Mouse (Mus musculus) intestine, embryonic 14.5 days (tissue): Measurements from ENCODE around the gene 4930412O13Rik. TPM values are rescaled to one million over a fixed set of nuclear protein-coding genes. Genes with fewer than 3 reads are reported as not detected.

Experiments
- ATAC-seq: fragments of 200-750 bp; cut with Nextera tagmentation; replicated peaks from 2 replicates; pipeline ENCODE4 v1.8.0; 2017; ENCODE audit warnings: low read depth, moderate number of reproducible peaks, moderate TSS enrichment, moderate library complexity; ENCODE audit not compliant: low FRiP score, low TSS enrichment
- DNase-seq: peaks from one replicate; pipeline ENCODE4 v3.0.0-alpha.2; 2018; ENCODE audit warnings: low spot score
- H3K27ac ChIP-seq: fragments of 300-500 bp; sonication (generic); 2 replicates; pipeline ENCODE4 v1.5.1; 2014; ENCODE audit warnings: low read depth, mild to moderate bottlenecking, control low read depth
- H3K27me3 ChIP-seq: fragments of 300-500 bp; sonication (generic); replicated peaks from 2 replicates; pipeline ENCODE4 v1.6.1; 2014; ENCODE audit warnings: low read length, control low read depth; ENCODE audit not compliant: control insufficient read depth, insufficient read depth
- H3K36me3 ChIP-seq: fragments of 300-500 bp; sonication (generic); 2 replicates; pipeline ENCODE4 v1.6.1; 2014; ENCODE audit warnings: low read length, control low read depth; ENCODE audit not compliant: control insufficient read depth, insufficient read depth
- H3K4me1 ChIP-seq: fragments of 300-500 bp; sonication (generic); replicated peaks from 2 replicates; pipeline ENCODE4 v1.6.1; 2014; ENCODE audit warnings: low read length, control low read depth, mixed read lengths; ENCODE audit not compliant: control insufficient read depth, insufficient read depth
- H3K4me2 ChIP-seq: fragments of 300-500 bp; sonication (generic); 2 replicates; pipeline ENCODE4 v1.6.1; 2014; ENCODE audit warnings: low read length
- H3K4me3 ChIP-seq: fragments of 300-500 bp; sonication (generic); 2 replicates; pipeline ENCODE4 v1.5.1; 2014; ENCODE audit warnings: low read depth, low read length, control low read depth, mixed read lengths
- H3K9ac ChIP-seq: fragments of 300-500 bp; sonication (generic); 2 replicates; pipeline ENCODE4 v1.6.1; 2014; ENCODE audit warnings: mild to moderate bottlenecking, low read length
- H3K9me3 ChIP-seq: fragments of 300-500 bp; sonication (generic); 2 replicates; pipeline ENCODE4 v1.6.1; 2016; ENCODE audit warnings: low read length, control low read depth; ENCODE audit not compliant: control insufficient read depth
- WGBS: fragments of 180-500 bp; shearing (Covaris S2); extraction: QIAGEN DNeasy Blood & Tissue Kit; methylation state at CpG from one replicate; pipeline ENCODE4 v1.1.7; 2014; 5-methylcytosine and 5-hydroxymethylcytosine counted together
- polyA plus RNA-seq: library from polyadenylated mRNA; unstranded; fragments of >200 nt; fragmentation: Nextera tagmentation; extraction: Ambion mirVana; gene quantifications from 2 replicates; pipeline ENCODE4 v1.2.1, GENCODE M21; 2014

Gene 4930412O13Rik
- polyA plus RNA-seq, 1 experiment from 2014 or later: not detected

DNA sequence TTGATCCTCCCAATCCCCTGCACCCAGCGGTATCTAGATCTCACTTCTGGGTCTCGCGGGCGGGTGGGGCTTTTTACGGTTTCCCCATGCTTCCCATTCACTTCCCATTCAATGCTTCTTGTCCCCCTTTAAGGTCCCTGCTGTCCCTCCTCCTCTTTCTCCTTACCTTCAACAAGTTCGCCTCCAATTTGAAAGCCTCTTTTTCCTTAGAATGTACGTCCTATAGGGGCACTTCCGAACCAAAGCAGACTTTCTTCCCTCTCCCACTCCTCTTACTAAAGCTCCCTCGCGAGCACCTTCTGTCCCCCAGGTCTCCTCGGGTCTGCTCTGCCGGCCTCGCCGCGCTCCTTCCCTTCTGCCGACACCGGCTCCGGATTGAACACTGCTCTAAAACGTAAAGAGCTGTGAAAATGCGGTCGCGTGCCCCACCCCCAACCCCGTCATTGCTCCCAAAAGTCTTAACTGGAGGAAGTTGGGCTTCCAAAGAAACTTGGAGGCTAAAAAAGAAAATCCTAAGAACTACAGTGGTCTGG, 8.7 kb downstream of the 4930412O13Rik start, which contains the start of gene Gata3:
Gene Gata3, minus strand, starts transcription at position 384 of the 533 bp plus-strand sequence.
- H3K27ac ChIP-seq: no peak within 1 kb of the TSS
- H3K36me3 ChIP-seq: no peaks in the 10 kb centered on the region
- peak; percentile 68 for DNase-seq
- H3K9me3 ChIP-seq: no peaks in the 10 kb centered on the region
- H3K4me2 ChIP-seq: peak within 1 kb of the TSS; percentile 31
- no peaks in the 10 kb centered on the region for H3K4me1 ChIP-seq
- no peak within 1 kb of the TSS for H3K9ac ChIP-seq
- WGBS: 1% methylated on average over 23 of the region's 23 CpGs
- H3K27me3 ChIP-seq: peaks cover 97% of the 10 kb centered on the region
- peak within 1 kb of the TSS; percentile 15; the same call in 1 of the 2 replicates for H3K4me3 ChIP-seq
- ATAC-seq: no peak

DNA sequence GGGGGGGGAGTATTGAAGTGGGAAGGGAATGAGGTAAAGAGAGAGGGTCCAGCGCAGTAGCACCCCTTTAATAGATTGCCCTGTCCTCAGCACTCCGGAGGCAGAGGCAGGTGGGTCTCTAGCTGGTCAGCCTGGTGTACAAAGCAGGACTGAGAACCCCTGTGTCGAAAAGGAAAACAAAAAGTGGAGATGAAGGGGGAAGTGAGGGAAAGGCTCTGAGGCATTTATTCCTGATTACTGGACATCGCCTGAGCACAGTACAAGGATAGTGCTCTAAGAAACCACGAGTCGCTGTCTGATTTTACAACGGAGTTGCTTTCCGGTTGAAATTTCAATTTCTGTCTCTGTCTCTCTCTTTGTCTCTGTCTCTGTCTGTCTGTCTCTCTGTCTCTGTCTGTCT, 9.2 kb downstream of the 4930412O13Rik start:
- Histone ChIP-seq H3K4me3 (no peak overlapping the region), H3K36me3 (no peaks in the 10 kb centered on the region), H3K9me3 (no peaks in the 10 kb centered on the region), H3K4me2 (no peak overlapping the region), H3K4me1 (no peaks in the 10 kb centered on the region), H3K27me3 (peaks cover 97% of the 10 kb centered on the region), H3K27ac (no peak overlapping the region), H3K9ac (no peak overlapping the region)
- DNase-seq: no peak
- WGBS: 5% methylated on average over 8 of the region's 8 CpGs
- ATAC-seq: no peak

GRCm38 (mm10) chr2:9890906-9891305, 9.9 kb downstream of the 4930412O13Rik start:
- Histone ChIP-seq H3K27ac (no peak overlapping the region), H3K9me3 (no peaks in the 10 kb centered on the region), H3K4me3 (no peak overlapping the region), H3K4me2 (no peak overlapping the region), H3K36me3 (no peaks in the 10 kb centered on the region), H3K27me3 (peaks cover 97% of the 10 kb centered on the region), H3K9ac (no peak overlapping the region), H3K4me1 (no peaks in the 10 kb centered on the region)
- no peak for ATAC-seq
- no peak for DNase-seq
- WGBS: 2% methylated on average over 5 of the region's 5 CpGs

- H3K4me2 ChIP-seq: no peak overlapping the region
- WGBS: 5% methylated on average over 7 of the region's 7 CpGs
- peaks cover 97% of the 10 kb centered on the region for H3K27me3 ChIP-seq
- H3K9ac ChIP-seq: no peak overlapping the region
- H3K36me3 ChIP-seq: no peaks in the 10 kb centered on the region
- no peak for ATAC-seq
- H3K27ac ChIP-seq: no peak overlapping the region
- no peak overlapping the region for H3K4me3 ChIP-seq
- H3K9me3 ChIP-seq: no peaks in the 10 kb centered on the region
- no peak for DNase-seq
- no peaks in the 10 kb centered on the region for H3K4me1 ChIP-seq
These were observed 11.5 kb downstream of the 4930412O13Rik start for GRCm38 (mm10) chr2:9892541-9892940.

GRCm38 (mm10) chr2:9893272-9893953, 12.4 kb downstream of the 4930412O13Rik start:
- ATAC-seq (no peak), DNase-seq (no peak)
- Histone ChIP-seq H3K27ac (no peak overlapping the region), H3K27me3 (peaks cover 96% of the 10 kb centered on the region), H3K4me3 (no peak overlapping the region), H3K9ac (no peak overlapping the region), H3K4me1 (no peaks in the 10 kb centered on the region), H3K4me2 (no peak overlapping the region), H3K36me3 (no peaks in the 10 kb centered on the region), H3K9me3 (no peaks in the 10 kb centered on the region)
- WGBS: 4% methylated on average over 6 of the region's 6 CpGs

DNA sequence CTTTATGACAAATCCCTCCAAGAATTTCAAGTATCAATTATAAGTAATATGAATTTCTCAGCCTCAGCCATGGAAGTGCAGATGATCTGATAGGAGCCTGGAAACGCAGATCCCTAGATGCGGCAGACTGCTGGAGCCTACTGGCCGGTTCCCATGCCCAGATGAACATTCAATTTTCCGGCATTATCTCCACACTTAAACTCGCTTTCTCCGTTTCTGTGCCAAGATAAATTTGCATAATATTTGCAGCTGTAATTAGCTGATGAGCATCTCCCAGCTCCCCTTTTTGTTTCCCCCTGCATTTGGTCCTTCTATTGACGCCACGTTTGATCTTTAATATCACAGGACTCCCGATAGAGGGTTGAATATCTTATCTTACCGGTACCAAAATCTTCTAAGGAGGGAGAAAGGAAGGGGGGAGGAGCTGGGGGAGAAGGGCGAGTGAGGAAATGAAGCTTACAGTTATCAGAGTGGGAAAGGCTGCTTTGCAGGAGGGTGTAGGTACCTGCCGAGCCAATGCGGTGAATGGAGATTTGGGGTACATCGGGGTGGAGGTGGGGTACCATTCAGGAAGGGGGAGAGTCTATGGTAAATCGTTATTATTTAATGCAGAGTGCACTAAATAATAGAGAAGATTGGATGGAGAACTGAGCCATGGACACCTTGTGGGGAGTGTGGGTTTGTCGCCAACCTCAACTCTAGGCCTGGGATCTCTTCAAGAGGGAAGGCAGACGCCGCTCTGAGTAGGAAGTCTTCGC, 14.0 kb downstream of the 4930412O13Rik start:
- no peaks in the 10 kb centered on the region for H3K36me3 ChIP-seq
- DNase-seq (no peak), ATAC-seq (no peak)
- no peaks in the 10 kb centered on the region for H3K9me3 ChIP-seq
- H3K4me3 ChIP-seq: no peak overlapping the region
- no peaks in the 10 kb centered on the region for H3K4me1 ChIP-seq
- WGBS: 2% methylated on average over 19 of the region's 19 CpGs
- H3K4me2 ChIP-seq: no peak overlapping the region
- no peak overlapping the region for H3K9ac ChIP-seq
- peaks cover 96% of the 10 kb centered on the region for H3K27me3 ChIP-seq
- H3K27ac ChIP-seq: no peak overlapping the region

DNA sequence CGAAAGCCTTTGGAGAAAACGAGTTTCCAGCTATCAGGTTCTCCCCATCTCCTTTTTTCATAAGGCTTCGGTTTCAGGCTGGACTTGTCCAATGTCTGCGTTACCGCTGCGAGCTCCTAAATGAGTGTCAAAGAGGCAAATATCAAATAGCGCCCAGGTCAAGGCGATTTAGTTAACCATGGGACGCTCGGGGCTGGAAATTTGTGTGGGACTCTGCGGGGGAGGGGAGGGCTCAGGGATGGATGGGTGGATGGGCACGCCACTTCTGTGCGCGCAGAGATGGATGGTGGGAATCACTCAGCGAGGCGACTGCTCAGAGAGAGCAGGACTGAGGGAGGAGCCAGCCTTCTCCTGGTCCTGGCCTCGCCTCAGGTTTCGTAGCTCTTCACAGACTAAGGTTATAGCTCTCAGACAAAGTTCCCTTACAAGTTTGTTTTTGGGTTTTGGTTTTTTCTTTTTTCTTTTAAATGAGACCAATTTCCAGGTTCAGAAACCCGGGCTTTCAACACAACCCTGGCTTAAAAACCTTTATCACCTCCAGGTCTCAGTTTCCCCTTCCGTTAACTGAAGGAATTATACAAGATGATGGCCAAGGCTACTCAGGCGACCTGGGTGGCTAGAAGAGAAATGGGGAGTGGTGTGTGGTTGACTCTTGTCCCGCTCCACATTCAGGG, 15.2 kb downstream of the 4930412O13Rik start:
- DNase-seq (peak; percentile 67), ATAC-seq (no peak)
- H3K27ac ChIP-seq: no peak overlapping the region
- H3K36me3 ChIP-seq: no peaks in the 10 kb centered on the region
- peaks cover 84% of the 10 kb centered on the region for H3K27me3 ChIP-seq
- no peak overlapping the region for H3K9ac ChIP-seq
- under 1% methylated on average over 22 of the region's 22 CpGs for WGBS
- H3K9me3 ChIP-seq: no peaks in the 10 kb centered on the region
- H3K4me2 ChIP-seq: peak overlapping the region; percentile 18; the same call in 1 of the 2 replicates
- no peaks in the 10 kb centered on the region for H3K4me1 ChIP-seq
- no peak overlapping the region; the same call in 1 of the 2 replicates for H3K4me3 ChIP-seq

- Histone ChIP-seq H3K27me3 (peaks cover 71% of the 10 kb centered on the region), H3K9ac (no peak overlapping the region), H3K27ac (no peak overlapping the region), H3K36me3 (no peaks in the 10 kb centered on the region), H3K4me1 (no peaks in the 10 kb centered on the region), H3K9me3 (no peaks in the 10 kb centered on the region), H3K4me3 (no peak overlapping the region), H3K4me2 (no peak overlapping the region)
- ATAC-seq (no peak), DNase-seq (no peak)
- 15% methylated on average over 8 of the region's 8 CpGs for WGBS
These were observed 16.8 kb downstream of the 4930412O13Rik start for GRCm38 (mm10) chr2:9897846-9898245.
